ENCODE assay signal across 23 mouse cellular contexts in the genomic region with DNA sequence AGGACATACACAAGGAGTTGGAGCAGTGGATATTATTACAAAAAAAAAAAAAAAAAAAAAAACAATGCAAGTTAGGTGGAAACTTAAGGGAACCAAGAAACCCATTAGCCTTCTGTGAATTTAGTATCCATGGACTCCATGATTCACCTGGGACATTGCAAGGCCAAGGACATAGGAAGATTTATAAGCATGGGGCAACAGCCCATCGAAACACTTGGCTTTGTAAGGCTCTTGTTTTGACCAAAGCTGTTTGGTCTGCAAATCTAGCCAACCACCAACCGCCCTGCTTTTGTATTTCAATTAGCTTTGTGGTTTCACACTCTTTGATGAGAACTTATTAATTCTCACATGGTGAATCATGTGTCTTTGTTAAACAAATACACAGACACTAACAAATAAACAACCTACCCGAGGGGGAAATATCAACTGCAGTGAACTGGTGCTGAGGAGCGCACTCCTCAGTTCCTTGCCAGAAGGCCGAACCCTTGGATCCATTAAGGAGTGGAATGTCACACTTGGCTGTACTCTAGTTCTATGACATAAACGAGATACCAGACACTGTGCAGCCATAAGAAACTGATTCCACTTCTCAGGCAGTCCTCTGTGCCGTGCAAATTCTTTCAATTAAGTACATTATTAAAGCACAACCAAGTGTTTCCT.
DNase-seq lines count a peak whose midpoint lies in the region; ATAC-seq lines count a peak whose summit lies in the region.
"Had no signal": no experiment of that assay in that cellular context is flagged by ENCODE, and none has a peak within 500 bp of the region (broad histone marks: within the 10 kb centered on the region; RNA-seq: fewer than 3 reads in every experiment).

No protein-coding gene starts in this region.

- H3K9me3 ChIP-seq in neural tube, embryonic 15.5 days (replicated peaks), result no peaks in the 10 kb centered on the region
- H3K9me3 ChIP-seq: embryonic facial prominence, embryonic 13.5 days; hindbrain, embryonic 13.5 days; midbrain, embryonic 15.5 days; neural tube, embryonic 13.5 days had no signal

- no peaks in the 10 kb centered on the region for H3K36me3 ChIP-seq in neural tube, embryonic 15.5 days
- H3K36me3 ChIP-seq: embryonic facial prominence, embryonic 13.5 days; hindbrain, embryonic 13.5 days; midbrain, embryonic 15.5 days; neural tube, embryonic 13.5 days had no signal

- H3K27me3 ChIP-seq in neural tube, embryonic 15.5 days (replicated peaks), result no peaks in the 10 kb centered on the region
- H3K27me3 ChIP-seq: embryonic facial prominence, embryonic 13.5 days; hindbrain, embryonic 13.5 days; midbrain, embryonic 15.5 days; neural tube, embryonic 13.5 days had no signal

- H3K4me2 ChIP-seq in neural tube, embryonic 15.5 days, result no peak overlapping the region
- H3K4me2 ChIP-seq: embryonic facial prominence, embryonic 13.5 days; hindbrain, embryonic 13.5 days; midbrain, embryonic 15.5 days; neural tube, embryonic 13.5 days had no signal

- intact Hi-C loops in gastrocnemius, postnatal 36 days (cut with DNase I), result no loop called here

- no peak overlapping the region for H3K27ac ChIP-seq in neural tube, embryonic 15.5 days (replicated peaks)
- H3K27ac ChIP-seq: embryonic facial prominence, embryonic 13.5 days; heart, adult 2 months; hindbrain, embryonic 13.5 days; left cerebral cortex, adult 2 months; macrophage; midbrain, embryonic 15.5 days; neural tube, embryonic 13.5 days had no signal

- no peak overlapping the region for H3K9ac ChIP-seq in neural tube, embryonic 15.5 days (replicated peaks)
- H3K9ac ChIP-seq: embryonic facial prominence, embryonic 13.5 days; hindbrain, embryonic 13.5 days; liver, postnatal 0 days; midbrain, embryonic 15.5 days; neural tube, embryonic 13.5 days had no signal

- no peak overlapping the region for H3K4me3 ChIP-seq in neural tube, embryonic 15.5 days (replicated peaks)
- H3K4me3 ChIP-seq: embryonic facial prominence, embryonic 13.5 days; heart, adult 2 months; hindbrain, embryonic 13.5 days; left cerebral cortex, adult 2 months; midbrain, embryonic 15.5 days; neural tube, embryonic 13.5 days had no signal

- 0 out of 2 replicates have a peak, but pooled peaks cover 3% of the 10 kb centered on the region for H3K4me1 ChIP-seq in neural tube, embryonic 15.5 days
- H3K4me1 ChIP-seq: embryonic facial prominence, embryonic 13.5 days; midbrain, embryonic 15.5 days had no signal

- WGBS in neural tube, embryonic 15.5 days, result 40% methylated on average over 7 of the region's 7 CpGs

- peak; percentile 73 for DNase-seq in adrenal gland, adult 2 months
- DNase-seq in adrenal gland, postnatal 4 days (ENCODE audit: low spot score in 2 of 2), result no peak
- peak; percentile 15 for DNase-seq in gastrocnemius, postnatal 25 days
- no peak for DNase-seq in gastrocnemius, postnatal 36 days
- no peak for DNase-seq in neural tube, embryonic 10.5 days (ENCODE audit: extremely low spot score, low spot score)
- DNase-seq in liver, result no peak
- DNase-seq in layer of hippocampus, adult 18-20 months (ENCODE audit: low spot score in 2 of 2), result no peak
- DNase-seq: cerebellum, adult 18-20 months; cerebellum, postnatal 14 days; embryo, embryonic 11 days; heart, adult 2 months; kidney, adult 18-20 months; kidney, postnatal 4 days; liver, postnatal 0 days; thymus, postnatal 14 days had no signal

- peak; percentile 61; the same call in 1 of the 2 replicates for ATAC-seq in neural tube, embryonic 15.5 days (ENCODE audit: low FRiP score)
- ATAC-seq: inflammation-experienced regulatory T-cells, adult 6 months; liver, postnatal 0 days; midbrain, embryonic 15.5 days had no signal

Comparison
In these comparisons a context has a peak if more than half of its experiments do, and no peak if none do; other contexts are left out.
1. DNase-seq: peak in adrenal gland, adult 2 months (single experiment) and gastrocnemius, postnatal 25 days (single experiment); none in adrenal gland, postnatal 4 days (0 of 2), gastrocnemius, postnatal 36 days (0 of 2), neural tube, embryonic 10.5 days (single experiment), liver (single experiment) and layer of hippocampus, adult 18-20 months (0 of 2).